Mouse (Mus musculus) mouse embryonic stem cell (cell line): ENCODE results near the gene Qsox2.

Experiments used
- in situ Hi-C, 2 experiments: fragments of 300-500 bp; cut with MboI; formaldehyde crosslinking; loops; 1 replicate in 1 of 2; 3 replicates in 1 of 2; pipeline ENCODE4 v1.14.3; 2019 to 2020; ENCODE audit warnings: low sequenced_read_pairs in 2 of 2, low pct_unique_long_range_greater_than_20kb in 1 of 2, mixed read lengths in 1 of 2; ENCODE audit not compliant: unreplicated experiment in 1 of 2

Gene Qsox2

DNA sequence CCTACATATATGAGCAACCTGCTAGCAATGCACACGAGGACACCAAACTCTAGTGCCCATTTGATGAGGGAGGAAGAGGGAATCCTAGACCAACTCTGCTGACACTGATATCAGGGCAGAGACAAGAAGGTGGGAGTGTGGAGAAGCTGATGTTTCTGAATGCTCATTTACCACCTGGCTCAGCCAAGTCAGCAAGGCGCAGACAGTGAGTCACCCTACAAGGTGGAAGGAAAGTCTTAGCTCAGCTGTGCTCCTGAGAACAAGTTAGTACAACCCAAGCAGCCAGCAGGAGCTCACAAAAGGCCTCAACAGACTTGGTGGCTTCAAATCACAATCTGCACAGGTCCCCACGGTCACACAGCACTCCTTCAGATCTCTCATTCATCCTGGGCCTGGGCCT is 6.0 kb downstream of the Qsox2 start:
- in situ Hi-C loops, result no loop called here

DNA sequence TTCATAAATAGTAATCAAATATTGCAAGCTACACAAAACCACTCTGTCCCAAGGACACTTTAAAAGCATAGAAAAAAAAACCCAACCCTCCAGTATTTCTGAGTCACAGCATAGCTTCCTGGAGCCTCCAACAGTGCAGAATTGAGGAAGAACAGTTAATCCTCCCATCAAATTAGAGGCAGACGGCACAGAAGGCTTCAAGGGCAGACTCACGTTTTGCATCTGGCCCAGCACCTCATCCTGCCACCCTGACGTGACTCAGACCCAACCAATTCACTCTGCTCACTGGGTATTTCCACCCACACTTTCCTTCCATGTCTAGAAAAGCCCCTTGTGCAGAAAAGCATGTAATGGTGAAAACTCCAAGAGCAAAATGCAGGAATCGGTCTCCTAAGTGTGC is 7.1 kb downstream of the Qsox2 start:
- in situ Hi-C loops, result no loop called here

DNA sequence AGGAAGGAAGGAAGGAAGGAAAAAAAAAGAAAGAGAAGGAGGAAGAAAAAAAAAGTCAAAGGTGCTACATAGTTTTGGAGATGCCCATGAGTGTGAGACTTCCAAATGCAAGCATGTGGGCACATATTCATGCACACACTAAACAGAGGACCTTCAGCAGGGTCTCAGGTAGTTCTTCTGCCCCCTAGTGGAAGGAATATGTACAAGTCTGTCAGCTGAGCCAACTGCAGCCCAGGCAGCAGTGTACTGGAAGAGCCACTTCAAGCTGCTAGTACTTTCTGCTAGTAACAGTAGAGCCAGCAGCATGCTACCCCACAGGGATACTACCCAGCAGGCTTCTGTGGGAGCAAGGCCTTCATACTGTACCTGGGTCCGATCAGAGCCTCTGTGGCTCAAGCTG is 9.5 kb downstream of the Qsox2 start:
- in situ Hi-C loops, result loop anchor here in 1 of 2 experiments (10.0 kb wide), 1 partner anchor 73 kb away; no protein-coding TSS in a partner anchor

- in situ Hi-C loops, result loop anchor here in 1 of 2 experiments (10.0 kb wide), 1 partner anchor 70 kb away; no protein-coding TSS in a partner anchor
Observed at GRCm38 (mm10) chr2:26225242-26225641, 12.1 kb downstream of the Qsox2 start.

- in situ Hi-C loops, result loop anchor here in 1 of 2 experiments (10.0 kb wide), 1 partner anchor 69 kb away; no protein-coding TSS in a partner anchor
Observed at GRCm38 (mm10) chr2:26223961-26224360, 13.4 kb downstream of the Qsox2 start.

DNA sequence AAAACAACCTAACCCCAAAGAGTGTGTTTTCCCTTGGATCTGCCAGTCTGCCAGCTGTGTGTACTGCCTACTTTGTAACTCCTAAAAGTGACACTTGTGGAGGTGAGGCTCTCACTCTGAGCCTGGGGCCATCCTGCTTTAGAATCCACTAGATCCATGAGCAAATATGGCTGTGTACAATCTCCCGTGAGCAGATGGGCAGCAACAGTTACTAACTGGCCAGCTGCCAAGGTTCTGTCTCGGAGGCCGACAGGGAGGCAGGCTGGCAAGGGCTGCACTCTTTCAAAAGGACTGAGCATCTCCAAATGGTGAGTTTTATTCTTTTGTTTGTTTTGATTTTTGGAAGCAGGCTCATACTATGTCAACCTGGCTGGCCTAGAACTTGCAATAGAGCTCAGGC is 22.8 kb downstream of the Qsox2 start:
- in situ Hi-C loops, result no loop called here

GRCm38 (mm10) chr2:26209566-26209965 is 27.8 kb downstream of the Qsox2 start:
- in situ Hi-C loops, result no loop called here

GRCm38 (mm10) chr2:26208126-26208789 is 29.1 kb downstream of the Qsox2 start, which contains the start of gene Lhx3:
TSS of gene Lhx3 (minus strand) at chr2:26208289.
- in situ Hi-C loops, result no loop called here

- in situ Hi-C loops, result no loop called here
Observed at GRCm38 (mm10) chr2:26207559-26207958, 29.8 kb downstream of the Qsox2 start.

- in situ Hi-C loops, result no loop called here
Observed at GRCm38 (mm10) chr2:26205761-26206160, 31.6 kb downstream of the Qsox2 start.

- in situ Hi-C loops, result no loop called here
Observed at GRCm38 (mm10) chr2:26205126-26205525, 32.2 kb downstream of the Qsox2 start.

GRCm38 (mm10) chr2:26202849-26203475 is 34.4 kb downstream of the Qsox2 start:
- in situ Hi-C loops, result no loop called here

DNA sequence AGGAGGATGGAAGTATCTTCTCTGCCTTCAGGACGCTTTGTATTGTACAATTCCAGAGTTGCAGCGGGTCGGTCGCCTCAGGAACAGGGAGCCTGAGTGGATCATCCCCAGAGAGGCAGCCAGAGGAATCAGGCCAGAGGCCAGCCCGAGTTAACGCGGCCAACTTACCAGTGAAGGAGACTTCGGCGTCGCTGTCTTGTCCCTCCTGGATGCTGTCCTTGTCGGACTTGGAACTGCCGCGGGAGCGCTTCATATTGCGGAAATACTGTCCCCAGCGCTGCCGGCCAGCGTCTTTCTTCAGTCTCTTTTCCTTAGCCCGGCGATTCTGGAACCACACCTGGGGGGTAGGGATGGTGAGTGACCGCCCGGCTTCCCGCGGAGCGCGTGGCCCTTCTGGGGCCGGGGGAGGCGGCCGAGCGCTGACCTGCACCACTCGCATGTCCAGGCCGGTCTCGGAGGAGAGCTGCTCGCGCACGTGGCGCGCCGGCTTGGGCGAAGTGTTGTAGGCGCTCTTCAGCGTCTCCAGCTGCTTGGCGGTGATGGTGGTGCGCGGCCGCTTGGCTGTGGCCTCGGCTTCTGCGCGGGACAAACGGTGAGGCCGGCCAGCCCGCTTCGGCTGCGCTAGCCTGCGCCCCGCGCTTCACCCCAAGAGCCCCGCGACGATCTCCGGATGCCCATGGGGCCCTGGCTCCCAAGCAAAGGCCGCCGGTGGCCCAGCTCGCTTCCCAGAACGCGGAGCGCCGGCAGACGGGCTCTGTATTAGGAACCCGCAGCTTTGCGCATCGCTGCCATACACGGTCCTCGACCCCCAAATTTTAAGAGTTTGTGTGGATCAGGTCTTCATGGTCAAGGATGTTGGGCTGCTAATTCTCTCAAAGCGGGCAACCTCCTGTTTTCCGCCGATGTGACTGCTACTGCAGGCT is 35.1 kb downstream of the Qsox2 start:
- in situ Hi-C loops, result no loop called here

DNA sequence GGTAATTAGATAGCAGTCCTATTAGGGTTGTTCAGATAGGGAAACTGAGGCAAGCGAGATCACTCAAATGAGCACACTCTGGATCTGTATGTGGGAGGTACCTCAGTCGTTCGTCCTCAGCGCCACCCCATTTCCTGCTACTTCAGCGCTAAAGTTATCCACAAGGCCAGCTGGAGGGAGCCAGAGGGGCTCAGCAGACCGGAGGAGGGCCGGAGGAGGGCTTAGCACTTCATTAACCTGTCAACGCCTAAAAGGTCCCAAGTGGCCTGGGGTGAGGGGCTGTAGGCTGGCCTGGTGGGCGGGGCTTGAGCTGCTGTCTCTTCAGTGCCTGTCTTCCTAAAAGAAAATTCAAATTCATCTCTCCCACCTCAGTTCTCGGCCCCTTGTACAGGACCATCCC is 38.8 kb downstream of the Qsox2 start:
- in situ Hi-C loops, result no loop called here

- in situ Hi-C loops, result no loop called here
Observed at GRCm38 (mm10) chr2:26194552-26195339, 42.6 kb downstream of the Qsox2 start.

DNA sequence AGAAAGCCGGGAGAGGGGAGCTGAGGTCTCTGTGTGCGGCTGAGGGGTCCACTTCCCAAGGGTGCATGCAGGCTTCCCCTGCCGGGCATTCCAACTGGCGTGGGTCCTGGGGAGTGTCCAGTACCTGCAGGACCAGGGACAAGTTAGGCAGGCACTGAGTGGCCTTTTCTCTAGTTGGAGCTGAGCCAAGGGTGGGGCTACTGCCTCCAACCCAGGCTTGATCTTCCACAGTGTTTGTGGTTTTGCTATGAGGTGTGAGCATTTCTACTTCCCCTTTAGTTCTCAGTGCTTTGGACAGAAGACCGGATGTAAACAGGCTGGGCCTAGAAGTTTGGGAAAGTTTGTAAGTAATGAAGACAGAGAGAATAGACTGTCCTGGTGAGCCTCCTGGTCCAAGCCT is 48.8 kb downstream of the Qsox2 start:
- in situ Hi-C loops, result no loop called here

DNA sequence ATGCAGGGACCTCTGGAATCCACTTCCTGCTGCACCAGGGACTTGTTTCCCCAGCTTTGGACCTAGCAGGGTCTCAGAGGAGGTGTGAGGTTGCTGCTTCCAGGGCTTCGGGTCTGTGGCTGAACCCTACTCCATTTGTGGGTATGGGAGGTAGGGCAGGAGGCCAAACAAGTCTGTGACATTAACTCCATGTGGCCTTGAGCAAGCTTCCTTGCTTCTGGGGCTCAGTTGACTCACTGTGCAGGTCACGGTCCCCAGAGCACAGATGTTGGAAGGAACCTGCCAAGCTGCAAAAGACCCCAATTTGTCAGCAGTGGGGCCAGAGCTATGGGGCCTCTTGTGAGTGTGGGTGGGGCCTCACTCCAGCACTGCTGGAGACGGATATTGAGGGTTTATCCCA is 53.0 kb downstream of the Qsox2 start:
- in situ Hi-C loops, result no loop called here

DNA sequence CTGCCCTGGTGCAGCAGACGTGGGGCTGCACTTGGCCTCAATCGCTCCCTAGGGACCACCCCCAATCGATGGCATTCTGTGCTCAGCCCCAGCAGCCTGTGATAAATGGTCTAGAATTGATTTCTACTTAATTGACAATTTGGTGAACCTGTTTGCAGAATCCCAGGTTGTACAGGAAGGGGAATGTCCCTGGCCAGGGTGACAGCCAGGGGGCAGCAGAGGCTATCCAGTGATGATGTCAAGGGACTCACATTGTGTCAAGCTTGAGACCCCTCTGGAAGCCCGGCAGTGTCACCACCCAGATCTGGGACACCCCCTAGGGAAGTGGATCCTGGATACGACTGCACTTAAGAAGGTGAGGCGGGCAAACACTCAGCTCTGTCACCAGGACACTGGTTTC is 54.7 kb downstream of the Qsox2 start:
- in situ Hi-C loops, result no loop called here
